Mouse (Mus musculus) CH12.LX (cell line): ENCODE measurements around the gene Tmem245. TPM values are rescaled to one million over a fixed set of nuclear protein-coding genes. Genes with fewer than 3 reads are reported as not detected.

Source experiments
- DNase-seq: peaks from one replicate; pipeline ENCODE4 v3.0.0-alpha.2; 2013; ENCODE audit errors: extremely low read depth
- H3K27ac ChIP-seq: 2 replicates; pipeline ENCODE4 v1.5.1; 2012; ENCODE audit warnings: low read depth, mild to moderate bottlenecking, control low read depth, moderate library complexity; ENCODE audit not compliant: insufficient read depth
- H3K27me3 ChIP-seq: replicated peaks from 2 replicates; pipeline ENCODE3; 2012; ENCODE audit warnings: inconsistent platforms
- H3K36me3 ChIP-seq, 2 experiments: replicated peaks in 1 of 2; 2 replicates each; pipeline versions ENCODE3 to v1.6.1; 2012; ENCODE audit warnings: inconsistent platforms in 1 of 2, low read length in 1 of 2, mild to moderate bottlenecking in 1 of 2, mixed read lengths in 1 of 2, moderate library complexity in 1 of 2; ENCODE audit not compliant: control insufficient read depth in 1 of 2, insufficient read depth in 1 of 2
- H3K4me1 ChIP-seq, 2 experiments: 2 replicates each; pipeline ENCODE4 v1.6.1; 2012; ENCODE audit warnings: inconsistent platforms in 1 of 2, moderate library complexity in 1 of 2; ENCODE audit not compliant: insufficient read depth in 2 of 2, control insufficient read depth in 1 of 2
- H3K4me2 ChIP-seq: 2 replicates; pipeline ENCODE4 v1.6.1; 2012; ENCODE audit warnings: low read depth, mild to moderate bottlenecking, control low read depth; ENCODE audit not compliant: poor library complexity, insufficient read depth, severe bottlenecking
- H3K4me3 ChIP-seq, 3 experiments: fragments of 150-350 bp in 1 of 3; sonication (generic) in 1 of 3; replicated peaks in 1 of 3; 2 replicates each; pipeline versions ENCODE3 to v1.5.1; 2011 to 2012; ENCODE audit warnings: low read depth in 2 of 3, low read length in 2 of 3, mild to moderate bottlenecking in 2 of 3, moderate library complexity in 2 of 3, control low read depth in 1 of 3, improper control_type of control experiment in 1 of 3, inconsistent platforms in 1 of 3, mixed read lengths in 1 of 3; ENCODE audit not compliant: poor library complexity in 1 of 3
- H3K79me2 ChIP-seq: replicated peaks from 2 replicates; pipeline ENCODE4 v1.6.1; 2012; ENCODE audit warnings: mild to moderate bottlenecking, moderate library complexity; ENCODE audit not compliant: control insufficient read depth, poor library complexity, insufficient read depth, severe bottlenecking; ENCODE audit errors: extremely low read depth
- H3K9ac ChIP-seq: 2 replicates; pipeline ENCODE4 v1.6.1; 2012; ENCODE audit warnings: low read depth, mild to moderate bottlenecking, control low read depth, moderate library complexity; ENCODE audit not compliant: insufficient read depth
- H3K9me3 ChIP-seq: replicated peaks from 2 replicates; pipeline ENCODE3; 2012; ENCODE audit warnings: low read length, inconsistent platforms, mixed read lengths
- BHLHE40 ChIP-seq: IDR thresholded peaks from 2 replicates; pipeline ENCODE4 v1.6.1; 2011; ENCODE audit warnings: mild to moderate bottlenecking, low read depth, low read length, improper control_type of control experiment
- CHD2 ChIP-seq: IDR thresholded peaks from 2 replicates; pipeline ENCODE4 v1.6.1; 2011; ENCODE audit warnings: low read length, improper control_type of control experiment
- ELF1 ChIP-seq: IDR thresholded peaks from 2 replicates; pipeline ENCODE4 v1.6.1; 2014; ENCODE audit warnings: low read depth, mild to moderate bottlenecking, inconsistent platforms, low read length, improper control_type of control experiment
- ETS1 ChIP-seq: conservative IDR thresholded peaks from 2 replicates; pipeline ENCODE4 v1.6.1; 2012; ENCODE audit warnings: low read depth, mild to moderate bottlenecking, inconsistent platforms, low read length, improper control_type of control experiment, moderate library complexity
- KAT2A ChIP-seq: IDR thresholded peaks from 2 replicates; pipeline ENCODE4 v1.6.1; 2012; ENCODE audit warnings: low read length, improper control_type of control experiment, inconsistent platforms; ENCODE audit not compliant: insufficient replicate concordance
- MAX ChIP-seq: IDR thresholded peaks from 2 replicates; pipeline ENCODE4 v1.6.1; 2011; ENCODE audit warnings: low read length, improper control_type of control experiment
- MXI1 ChIP-seq: IDR thresholded peaks from 2 replicates; pipeline ENCODE4 v1.6.1; 2011; ENCODE audit warnings: mild to moderate bottlenecking, low read depth, low read length, improper control_type of control experiment
- NELFE ChIP-seq: IDR thresholded peaks from 2 replicates; pipeline ENCODE4 v1.6.1; 2011; ENCODE audit warnings: low read depth, low read length, improper control_type of control experiment
- PAX5 ChIP-seq: IDR thresholded peaks from 2 replicates; pipeline ENCODE4 v1.6.1; 2012; ENCODE audit warnings: low read length, inconsistent platforms, mixed read lengths
- POLR2AphosphoS2 ChIP-seq: IDR thresholded peaks from 2 replicates; pipeline ENCODE4 v1.6.1; 2011; ENCODE audit warnings: low read depth, low read length, improper control_type of control experiment
- RAD21 ChIP-seq: IDR thresholded peaks from 2 replicates; pipeline ENCODE4 v1.6.1; 2011; ENCODE audit warnings: low read depth, mild to moderate bottlenecking, low read length, improper control_type of control experiment, moderate library complexity
- SIN3A ChIP-seq: IDR thresholded peaks from 2 replicates; pipeline ENCODE4 v1.6.1; 2012; ENCODE audit warnings: low read length, improper control_type of control experiment, inconsistent platforms
- TBP ChIP-seq: conservative IDR thresholded peaks from 2 replicates; pipeline ENCODE4 v1.6.1; 2011; ENCODE audit warnings: low read depth, low read length, improper control_type of control experiment
- UBTF ChIP-seq: IDR thresholded peaks from 2 replicates; pipeline ENCODE4 v1.6.1; 2012; ENCODE audit warnings: low read depth, mild to moderate bottlenecking, inconsistent platforms, low read length, improper control_type of control experiment, moderate library complexity
- USF1 ChIP-seq: IDR thresholded peaks from 2 replicates; pipeline ENCODE4 v1.6.1; 2014; ENCODE audit warnings: low read depth, mild to moderate bottlenecking, inconsistent platforms, low read length, improper control_type of control experiment
- USF2 ChIP-seq: conservative IDR thresholded peaks from 2 replicates; pipeline ENCODE4 v1.6.1; 2011; ENCODE audit warnings: low read depth, low read length, improper control_type of control experiment
- ZKSCAN1 ChIP-seq: IDR thresholded peaks from 2 replicates; pipeline ENCODE4 v1.6.1; 2012; ENCODE audit warnings: low read depth, inconsistent platforms, low read length, improper control_type of control experiment, borderline replicate concordance
- ZMIZ1 ChIP-seq: IDR thresholded peaks from 2 replicates; pipeline ENCODE4 v1.6.1; 2012; ENCODE audit warnings: low read depth, mild to moderate bottlenecking, inconsistent platforms, low read length, improper control_type of control experiment
- ZNF384 ChIP-seq: IDR thresholded peaks from 2 replicates; pipeline ENCODE4 v1.6.1; 2012; ENCODE audit warnings: low read depth, low read length, improper control_type of control experiment, inconsistent platforms
- dilution Hi-C: fragments of 300-500 bp; cut with MboI; formaldehyde crosslinking; loops from 2 replicates; pipeline ENCODE4 v1.14.3; 2020; ENCODE audit warnings: low sequenced_read_pairs; ENCODE audit not compliant: extremely low pct_unique_long_range_greater_than_20kb, extremely low pct_ligation_motif_present
- in situ Hi-C: fragments of 300-500 bp; cut with MboI; formaldehyde crosslinking; loops from 3 replicates; pipeline ENCODE4 v1.14.3; 2019; ENCODE audit warnings: low sequenced_read_pairs, low pct_ligation_motif_present, low pct_unique_long_range_greater_than_20kb, mixed read lengths
- polyA plus RNA-seq: library from polyadenylated mRNA; unstranded; fragments of >175 nt; gene quantifications from 2 replicates; pipeline ENCODE4 v1.2.1, GENCODE M21; 2012; ENCODE audit warnings: low read depth; ENCODE audit not compliant: insufficient read length
- total RNA-seq, 2 experiments: library from RNA; depleted of rRNA; stranded (reverse); fragments of 300-350 nt in 1 of 2; fragments of >200 nt in 1 of 2; gene quantifications; 2 replicates each; pipeline ENCODE4 v1.2.3; 2012 to 2014

Gene Tmem245
- total and polyA plus RNA-seq, 3 experiments: 4.4 to 9.0 (median 5.6) TPM

- Histone ChIP-seq H3K4me3 (no peak overlapping the region), H3K27me3 (no peaks in the 10 kb centered on the region), H3K4me1 (peaks cover 6 to 40% of the 10 kb centered on the region in 2 experiments; a peak in 3 of 4 replicates), H3K4me2 (no peak overlapping the region), H3K27ac (no peak overlapping the region), H3K9me3 (no peaks in the 10 kb centered on the region), H3K9ac (no peak overlapping the region), H3K36me3 (peaks cover 30 to 73% of the 10 kb centered on the region in 2 experiments), H3K79me2 (no peaks in the 10 kb centered on the region)
- no peak for DNase-seq
- dilution Hi-C loops (no loop called here), in situ Hi-C loops (no loop called here)
- TF ChIP-seq BHLHE40 (no peak), MXI1 (no peak), ZMIZ1 (no peak), CHD2 (no peak), NELFE (no peak), PAX5 (no peak), RAD21 (no peak), MAX (no peak), SIN3A (no peak), USF2 (no peak), ETS1 (no peak), ZKSCAN1 (no peak), USF1 (no peak), POLR2AphosphoS2 (no peak), UBTF (no peak), ELF1 (no peak), ZNF384 (no peak), TBP (no peak)
Observed at GRCm38 (mm10) chr4:56915732-56916325, 31.4 kb downstream of the Tmem245 start.

DNA sequence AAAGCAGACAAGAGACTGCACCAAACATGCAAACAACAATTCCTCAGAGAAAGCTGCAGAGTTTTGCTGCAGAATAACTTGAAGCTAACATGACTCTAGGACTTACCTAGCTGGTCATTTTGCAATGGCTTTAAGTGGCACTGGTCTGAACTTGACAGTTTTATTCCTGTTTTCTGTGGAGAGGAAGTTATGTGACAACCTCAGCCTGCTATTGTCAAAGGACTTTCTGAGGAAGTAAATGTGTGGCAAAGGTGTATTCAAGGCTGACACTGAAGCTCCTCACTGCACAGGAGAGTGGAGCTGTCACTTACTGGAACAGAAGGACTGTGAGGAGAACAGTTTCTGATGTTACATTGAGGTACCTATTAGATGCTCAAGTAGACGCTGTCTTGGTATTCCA is 32.5 kb downstream of the Tmem245 start:
- no peak overlapping the region for H3K27ac ChIP-seq
- H3K9ac ChIP-seq: no peak overlapping the region
- H3K4me3 ChIP-seq: no peak overlapping the region
- in situ Hi-C loops: no loop called here
- H3K36me3 ChIP-seq: peaks cover 39 to 80% of the 10 kb centered on the region in 2 experiments
- dilution Hi-C loops: no loop called here
- no peaks in the 10 kb centered on the region for H3K27me3 ChIP-seq
- H3K4me2 ChIP-seq: no peak overlapping the region
- H3K9me3 ChIP-seq: no peaks in the 10 kb centered on the region
- no peaks in the 10 kb centered on the region for H3K79me2 ChIP-seq
- TF ChIP-seq KAT2A: no peak
- TF ChIP-seq, all 38 proteins: peak for 0
- H3K4me1 ChIP-seq: peaks cover 6 to 40% of the 10 kb centered on the region in 2 experiments; a peak in 3 of 4 replicates
- no peak for DNase-seq
